8 mouse cellular contexts compared by ENCODE assay signal in the genomic region with DNA sequence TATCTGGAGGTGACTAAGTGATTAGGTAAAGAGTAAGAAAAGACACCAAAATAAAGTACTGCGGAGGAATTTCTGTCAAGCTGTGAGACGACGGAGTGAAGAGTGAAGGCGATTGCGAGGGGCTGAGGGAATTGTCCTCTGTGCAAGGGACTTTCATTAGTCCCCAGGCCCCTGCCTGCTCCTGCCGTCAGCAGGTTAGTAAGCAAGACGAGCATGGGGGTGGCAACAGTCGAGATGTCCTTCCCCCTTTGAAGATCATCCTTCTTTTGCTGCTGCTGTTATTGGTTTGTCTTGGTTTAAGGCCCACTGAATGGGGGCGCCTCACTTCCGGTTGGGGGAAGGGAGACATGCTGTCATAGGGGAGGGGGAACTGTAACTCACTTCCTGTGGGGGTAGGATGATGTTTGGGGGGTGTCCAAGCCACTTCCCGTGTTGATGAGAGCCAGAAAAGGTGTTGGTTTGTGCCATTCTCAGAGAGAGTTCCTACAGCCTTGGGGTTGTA. TPM values are rescaled to one million over a fixed set of nuclear protein-coding genes. Genes with fewer than 3 reads are reported as not detected.
A peak's percentile ranks its signal among the peaks of the same experiment; 100 is the strongest.
DNase-seq lines count a peak whose midpoint lies in the region; ATAC-seq lines count a peak whose summit lies in the region.

No protein-coding gene starts in this region.

- H3K27me3 ChIP-seq in embryonic facial prominence, embryonic 10.5 days (replicated peaks; ENCODE audit: low read depth, poor library complexity, severe bottlenecking), result no peaks in the 10 kb centered on the region
- no peaks in the 10 kb centered on the region for H3K27me3 ChIP-seq in limb, embryonic 13.5 days
- no peaks in the 10 kb centered on the region for H3K27me3 ChIP-seq in midbrain, embryonic 15.5 days (replicated peaks)

- peak overlapping the region; percentile 94 for H3K27ac ChIP-seq in embryonic facial prominence, embryonic 10.5 days (replicated peaks)
- peak overlapping the region; percentile 90 for H3K27ac ChIP-seq in limb, embryonic 13.5 days
- H3K27ac ChIP-seq in midbrain, embryonic 15.5 days, result peak overlapping the region; percentile 98

- DNase-seq in cerebellum, adult 9-10 months, result no peak
- peak; percentile 85 for DNase-seq in embryonic facial prominence, embryonic 10.5 days (ENCODE audit: low spot score)
- DNase-seq in kidney, adult 8-10 months, result peak; percentile 70 to 74
- peak; percentile 86 to 90 for DNase-seq in spleen, postnatal 36 days (ENCODE audit: low spot score in 2 of 2)

- H3K36me3 ChIP-seq in embryonic facial prominence, embryonic 10.5 days (replicated peaks), result no peaks in the 10 kb centered on the region
- H3K36me3 ChIP-seq in limb, embryonic 13.5 days, result no peaks in the 10 kb centered on the region
- H3K36me3 ChIP-seq in midbrain, embryonic 15.5 days (replicated peaks), result no peaks in the 10 kb centered on the region

- peak overlapping the region; percentile 80 for H3K4me3 ChIP-seq in embryonic facial prominence, embryonic 10.5 days
- peak overlapping the region; percentile 77 for H3K4me3 ChIP-seq in limb, embryonic 13.5 days
- H3K4me3 ChIP-seq in midbrain, embryonic 15.5 days, result peak overlapping the region; percentile 67

- H3K4me1 ChIP-seq in embryonic facial prominence, embryonic 10.5 days, result peaks cover 40% of the 10 kb centered on the region
- H3K4me1 ChIP-seq in limb, embryonic 13.5 days, result peaks cover 29% of the 10 kb centered on the region
- peaks cover 40% of the 10 kb centered on the region for H3K4me1 ChIP-seq in midbrain, embryonic 15.5 days

- no peaks in the 10 kb centered on the region for H3K9me3 ChIP-seq in embryonic facial prominence, embryonic 10.5 days
- H3K9me3 ChIP-seq in limb, embryonic 13.5 days, result no peaks in the 10 kb centered on the region
- no peaks in the 10 kb centered on the region for H3K9me3 ChIP-seq in midbrain, embryonic 15.5 days

- under 1% methylated on average over 11 of the region's 11 CpGs for WGBS in embryonic facial prominence, embryonic 10.5 days
- WGBS in limb, embryonic 13.5 days, result 1% methylated on average over 11 of the region's 11 CpGs
- under 1% methylated on average over 11 of the region's 11 CpGs for WGBS in midbrain, embryonic 15.5 days

- H3K9ac ChIP-seq in limb, embryonic 13.5 days, result peak overlapping the region; percentile 71
- peak overlapping the region; percentile 71 for H3K9ac ChIP-seq in midbrain, embryonic 15.5 days

- peak overlapping the region; percentile 80 for H3K4me2 ChIP-seq in limb, embryonic 13.5 days (replicated peaks)
- H3K4me2 ChIP-seq in midbrain, embryonic 15.5 days, result peak overlapping the region; percentile 94

- 0 out of 2 replicates have a peak, but pooled peaks have one; percentile 33 for ATAC-seq in cerebellum, adult (ENCODE audit: insufficient number of reproducible peaks, low FRiP score, low TSS enrichment)
- peak; percentile 69 for ATAC-seq in granulocyte monocyte progenitor cell, adult 5-6 weeks (replicated peaks; ENCODE audit: poor library complexity, severe bottlenecking)
- ATAC-seq in limb, embryonic 13.5 days (ENCODE audit: low FRiP score, low read depth), result no peak
- ATAC-seq in midbrain, embryonic 15.5 days (replicated peaks), result peak; percentile 59

RNA-seq across cellular contexts. Expression of gene Hmg20a, which starts 0.4 kb away (rescaled TPM):
- polyA plus RNA-seq in embryonic facial prominence, embryonic 10.5 days (2016; fragmentation: Nextera tagmentation; extraction: Ambion mirVana), result 61.3 and 61.7 TPM in 2 replicates
- total RNA-seq in granulocyte monocyte progenitor cell, adult 5-6 weeks (2014; fragmentation: Nextera tagmentation), result 19.6 and 29.8 TPM in 2 replicates
- total RNA-seq in granulocyte monocyte progenitor cell, adult 5-6 weeks (2017), result 15.7 and 20.3 TPM in 2 replicates
- 73.1 and 73.4 TPM in 2 replicates for polyA plus RNA-seq in limb, embryonic 13.5 days (2015; fragmentation: Nextera tagmentation; extraction: Ambion mirVana)
- polyA plus RNA-seq in midbrain, embryonic 15.5 days (2015; fragmentation: Nextera tagmentation; extraction: Ambion mirVana), result 90.2 and 97.0 TPM in 2 replicates

RNA-seq across cellular contexts. Expression of gene Peak1, which starts 0.9 kb away (rescaled TPM):
- 7.3 and 7.5 TPM in 2 replicates for polyA plus RNA-seq in embryonic facial prominence, embryonic 10.5 days (2016; fragmentation: Nextera tagmentation; extraction: Ambion mirVana)
- total RNA-seq in granulocyte monocyte progenitor cell, adult 5-6 weeks (2014; fragmentation: Nextera tagmentation), result 16.0 and 25.3 TPM in 2 replicates
- 8.8 and 11.6 TPM in 2 replicates for total RNA-seq in granulocyte monocyte progenitor cell, adult 5-6 weeks (2017)
- 9.7 and 9.9 TPM in 2 replicates for polyA plus RNA-seq in limb, embryonic 13.5 days (2015; fragmentation: Nextera tagmentation; extraction: Ambion mirVana)
- polyA plus RNA-seq in midbrain, embryonic 15.5 days (2015; fragmentation: Nextera tagmentation; extraction: Ambion mirVana), result 3.8 and 4.4 TPM in 2 replicates
